Mouse (Mus musculus) kidney, adult 2 months (tissue): ENCODE results near the gene Dcps.

Experiments used
- CTCF ChIP-seq: fragments of 200-500 bp; conservative IDR thresholded peaks from 2 replicates; pipeline ENCODE4 v1.5.1; 2011; ENCODE audit warnings: low read depth, mild to moderate bottlenecking, control low read depth, low read length, moderate library complexity, mixed read lengths; ENCODE audit not compliant: insufficient read depth, insufficient read length
- POLR2A ChIP-seq: fragments of 200-500 bp; IDR thresholded peaks from one replicate; pipeline ENCODE4 v1.6.1; 2011; ENCODE audit warnings: low read depth, low read length, control low read depth

- TF ChIP-seq CTCF = no peak
- TF ChIP-seq POLR2A = no peak
Observed at GRCm38 (mm10) chr9:35110051-35110450, 65.8 kb downstream of the Dcps start.
